Mouse (Mus musculus) forebrain, embryonic 13.5 days (tissue): ENCODE data around the gene Ell. TPM values are rescaled to one million over a fixed set of nuclear protein-coding genes. Genes with fewer than 3 reads are reported as not detected.

ENCODE experiments used
- ATAC-seq: fragments of 200-750 bp; cut with Nextera tagmentation; 2 replicates; pipeline ENCODE4 v1.8.0; 2017
- H3K27ac ChIP-seq: fragments of 300-500 bp; sonication (generic); 2 replicates; pipeline ENCODE4 v1.5.1; 2015; ENCODE audit warnings: inconsistent platforms, mild to moderate bottlenecking, moderate library complexity
- H3K27me3 ChIP-seq: fragments of 300-500 bp; sonication (generic); 2 replicates; pipeline ENCODE4 v1.6.1; 2015; ENCODE audit warnings: mild to moderate bottlenecking, inconsistent platforms
- H3K36me3 ChIP-seq: fragments of 300-500 bp; sonication (generic); 2 replicates; pipeline ENCODE4 v1.6.1; 2015; ENCODE audit warnings: mild to moderate bottlenecking, inconsistent platforms; ENCODE audit not compliant: poor library complexity, severe bottlenecking
- H3K4me1 ChIP-seq: fragments of 300-500 bp; sonication (generic); 2 replicates; pipeline ENCODE4 v1.6.1; 2015; ENCODE audit warnings: inconsistent platforms
- H3K4me2 ChIP-seq: fragments of 300-500 bp; sonication (generic); 2 replicates; pipeline ENCODE4 v1.6.1; 2015; ENCODE audit warnings: inconsistent platforms, mild to moderate bottlenecking, moderate library complexity
- H3K4me3 ChIP-seq: fragments of 300-500 bp; sonication (generic); 2 replicates; pipeline ENCODE4 v1.5.1; 2015; ENCODE audit warnings: mild to moderate bottlenecking, inconsistent platforms
- H3K9ac ChIP-seq: fragments of 300-500 bp; sonication (generic); 2 replicates; pipeline ENCODE4 v1.6.1; 2015; ENCODE audit warnings: mild to moderate bottlenecking, inconsistent platforms
- H3K9me3 ChIP-seq: fragments of 300-500 bp; sonication (generic); replicated peaks from 2 replicates; pipeline ENCODE4 v1.6.1; 2016; ENCODE audit warnings: inconsistent platforms
- WGBS: fragments of 180-500 bp; shearing (Covaris S2); methylation state at CpG from one replicate; pipeline ENCODE4 v1.1.7; 2015; 5-methylcytosine and 5-hydroxymethylcytosine counted together
- polyA plus RNA-seq: library from polyadenylated mRNA; unstranded; fragments of >200 nt; fragmentation: Nextera tagmentation; extraction: Ambion mirVana; gene quantifications from 2 replicates; pipeline ENCODE4 v1.2.1, GENCODE M21; 2015

The Ell gene
- polyA plus RNA-seq, 1 experiment from 2014 or later = 16.6 TPM

DNA sequence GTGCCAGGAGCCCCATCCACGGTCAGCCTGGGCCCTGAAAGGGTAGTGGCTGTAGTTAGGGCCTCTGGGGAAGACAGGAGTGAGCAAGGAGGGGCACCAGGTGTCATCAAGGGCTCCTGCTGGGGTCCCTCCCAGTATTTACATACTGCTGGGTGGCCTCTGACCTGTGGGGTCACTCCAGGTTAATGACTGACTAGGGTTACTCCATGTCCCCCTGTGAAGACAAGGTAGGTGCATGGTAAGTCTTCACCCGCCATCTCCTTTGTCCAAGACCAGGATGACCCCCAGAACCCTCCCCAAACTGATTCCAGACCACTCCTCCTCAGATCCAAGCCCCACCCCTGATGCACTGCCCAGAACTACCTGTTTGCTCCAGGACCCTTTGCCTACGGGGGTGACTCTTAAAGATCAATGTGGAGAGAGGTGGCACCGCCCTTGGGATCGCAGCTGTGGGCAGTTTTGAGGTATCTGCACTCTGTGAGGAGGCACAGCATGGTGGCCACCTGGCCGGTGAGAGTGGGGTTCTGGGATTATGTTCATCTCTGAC, 93.2 kb downstream of the Ell start, which contains the start of gene Gdf15:
Gene Gdf15 (minus strand): TSS at position 111 of the 547 bp plus-strand sequence.
- no peak for ATAC-seq
- H3K4me1 ChIP-seq = peaks cover 29% of the 10 kb centered on the region

GRCm38 (mm10) chr8:70634066-70634465, 94.8 kb downstream of the Ell start:
- H3K27ac ChIP-seq = no peak overlapping the region
- H3K27me3 ChIP-seq = peaks cover 20% of the 10 kb centered on the region
- no peak for ATAC-seq
- peaks cover 29% of the 10 kb centered on the region for H3K4me1 ChIP-seq
- H3K9me3 ChIP-seq = no peaks in the 10 kb centered on the region
- WGBS = 52% methylated on average over 6 of the region's 6 CpGs
- no peak overlapping the region; the same call in 1 of the 2 replicates for H3K9ac ChIP-seq
- no peak overlapping the region for H3K4me2 ChIP-seq
- no peaks in the 10 kb centered on the region for H3K36me3 ChIP-seq
- no peak overlapping the region for H3K4me3 ChIP-seq

More for the DNA sequence above, 93.2 kb downstream of the Ell start, which contains the start of gene Gdf15:
- no peaks in the 10 kb centered on the region for H3K36me3 ChIP-seq
- H3K27me3 ChIP-seq = peaks cover 20% of the 10 kb centered on the region
- H3K27ac ChIP-seq = no peak within 1 kb of the TSS
- H3K4me2 ChIP-seq = 0 out of 2 replicates have a peak within 1 kb of the TSS, but pooled peaks have one; percentile 22
- H3K9me3 ChIP-seq = no peaks in the 10 kb centered on the region
- H3K4me3 ChIP-seq = no peak within 1 kb of the TSS
- 84% methylated on average over 6 of the region's 6 CpGs for WGBS
- peak within 1 kb of the TSS; percentile 40; the same call in 1 of the 2 replicates for H3K9ac ChIP-seq

- no peaks in the 10 kb centered on the region for H3K36me3 ChIP-seq
Measured at GRCm38 (mm10) chr8:70635527-70635926, 96.3 kb downstream of the Ell start.

GRCm38 (mm10) chr8:70636838-70637237, 97.6 kb downstream of the Ell start:
- Histone ChIP-seq H3K27ac (no peak overlapping the region), H3K27me3 (peaks cover 6% of the 10 kb centered on the region; the same call in 1 of the 2 replicates), H3K9ac (peak overlapping the region; percentile 26; the same call in 1 of the 2 replicates), H3K4me3 (no peak overlapping the region), H3K9me3 (no peaks in the 10 kb centered on the region), H3K4me1 (peaks cover 9% of the 10 kb centered on the region), H3K4me2 (no peak overlapping the region), H3K36me3 (no peaks in the 10 kb centered on the region)
- WGBS = 60% methylated on average over 8 of the region's 8 CpGs
- no peak for ATAC-seq

More at GRCm38 (mm10) chr8:70635527-70635926, 96.3 kb downstream of the Ell start:
- H3K4me2 ChIP-seq = no peak overlapping the region
- H3K27ac ChIP-seq = no peak overlapping the region
- H3K9me3 ChIP-seq = no peaks in the 10 kb centered on the region
- H3K4me3 ChIP-seq = no peak overlapping the region
- H3K9ac ChIP-seq = no peak overlapping the region
- peaks cover 19% of the 10 kb centered on the region for H3K27me3 ChIP-seq
- H3K4me1 ChIP-seq = peaks cover 18% of the 10 kb centered on the region
- no peak for ATAC-seq
- 78% methylated on average over 6 of the region's 6 CpGs for WGBS

DNA sequence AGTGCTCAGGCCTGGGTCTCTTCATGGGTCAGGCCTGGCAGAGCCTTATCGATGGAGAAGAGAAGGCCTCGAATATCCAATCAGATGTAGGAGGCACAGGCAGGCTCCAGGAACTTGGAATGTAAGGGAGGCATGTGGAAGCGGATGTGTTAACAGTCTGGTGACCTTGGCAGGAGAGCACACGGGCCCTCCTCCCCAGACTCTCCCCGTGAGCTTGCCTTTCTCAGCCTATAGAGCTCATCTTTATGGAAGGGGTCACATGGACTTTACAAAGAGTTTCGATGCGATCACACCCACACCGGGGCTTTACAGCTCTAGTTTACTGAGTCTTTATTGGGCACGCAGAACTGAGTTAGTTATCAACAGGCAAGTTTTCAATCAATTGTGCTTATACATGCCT, 99.5 kb downstream of the Ell start:
- H3K4me1 ChIP-seq = peaks cover 9% of the 10 kb centered on the region
- no peak overlapping the region for H3K4me3 ChIP-seq
- H3K9me3 ChIP-seq = no peaks in the 10 kb centered on the region
- H3K4me2 ChIP-seq = no peak overlapping the region
- 82% methylated on average over 9 of the region's 9 CpGs for WGBS
- ATAC-seq = no peak
- H3K9ac ChIP-seq = no peak overlapping the region
- H3K27ac ChIP-seq = no peak overlapping the region
- no peaks in the 10 kb centered on the region for H3K27me3 ChIP-seq
- no peaks in the 10 kb centered on the region for H3K36me3 ChIP-seq

Other genes starting within 250 kb of the Ell start
- gene Ddx49, start 237.0 kb upstream of the Ell start, polyA plus RNA-seq = 52.4 and 53.7 TPM in 2 replicates
- gene Cope, start 236.9 kb upstream of the Ell start, polyA plus RNA-seq = 268 and 274 TPM in 2 replicates
- gene Cers1, start 223.7 kb upstream of the Ell start, polyA plus RNA-seq = 18.2 and 20.1 TPM in 2 replicates
- 0.89 and 2.5 TPM in 2 replicates for gene Gdf1, start 209.6 kb upstream of the Ell start, polyA plus RNA-seq
- gene Upf1, start 186.2 kb upstream of the Ell start, polyA plus RNA-seq = 14.2 and 16.3 TPM in 2 replicates
- 0.18 and 0.35 TPM in 2 replicates for gene Comp, start 165.9 kb upstream of the Ell start, polyA plus RNA-seq
- gene Crtc1, start 99.9 kb upstream of the Ell start, polyA plus RNA-seq = 23.4 and 28.2 TPM in 2 replicates
- gene Klhl26, start 62.5 kb upstream of the Ell start, polyA plus RNA-seq = 15.3 and 16.4 TPM in 2 replicates
- gene Tmem59l, start 52.1 kb upstream of the Ell start, polyA plus RNA-seq = 32.5 and 38.0 TPM in 2 replicates
- gene Crlf1, start 46.3 kb upstream of the Ell start, polyA plus RNA-seq = 0.86 and 0.92 TPM in 2 replicates
- gene Rex1bd, start 32.7 kb upstream of the Ell start, polyA plus RNA-seq = 150 and 154 TPM in 2 replicates
- 812 and 920 TPM in 2 replicates for gene Uba52, start 28.7 kb upstream of the Ell start, polyA plus RNA-seq
- gene Fkbp8, start 11.7 kb upstream of the Ell start, polyA plus RNA-seq = 357 and 385 TPM in 2 replicates
- 52.5 and 53.6 TPM in 2 replicates for gene Kxd1, start 11.5 kb upstream of the Ell start, polyA plus RNA-seq
- gene Isyna1, start 54.9 kb downstream of the Ell start, polyA plus RNA-seq = 87.1 and 105 TPM in 2 replicates
- 81.9 and 101 TPM in 2 replicates for gene Ssbp4, start 69.4 kb downstream of the Ell start, polyA plus RNA-seq
- 0.65 and 0.68 TPM in 2 replicates for gene Lrrc25, start 76.7 kb downstream of the Ell start, polyA plus RNA-seq
- 0.15 TPM in 1 of 2 replicates, not detected in the other for gene Gdf15, start 93.0 kb downstream of the Ell start, polyA plus RNA-seq
- gene Pgpep1, start 120.9 kb downstream of the Ell start, polyA plus RNA-seq = 64.6 and 80.8 TPM in 2 replicates
- gene Lsm4, start 133.8 kb downstream of the Ell start, polyA plus RNA-seq = 238 and 239 TPM in 2 replicates
- 58.6 and 68.8 TPM in 2 replicates for gene Jund, start 159.5 kb downstream of the Ell start, polyA plus RNA-seq
- 0.05 and 0.11 TPM in 2 replicates for gene Iqcn, start 164.0 kb downstream of the Ell start, polyA plus RNA-seq
- gene Gm3336, start 179.1 kb downstream of the Ell start, polyA plus RNA-seq = not detected in 2 replicates
- gene Pde4c, start 184.3 kb downstream of the Ell start, polyA plus RNA-seq = 0.10 TPM in 1 of 2 replicates, not detected in the other
- gene Rab3a, start 215.2 kb downstream of the Ell start, polyA plus RNA-seq = 180 and 188 TPM in 2 replicates
- gene Mpv17l2, start 221.5 kb downstream of the Ell start, polyA plus RNA-seq = 44.8 and 48.0 TPM in 2 replicates
- gene Pik3r2, start 237.3 kb downstream of the Ell start, polyA plus RNA-seq = 84.3 and 84.6 TPM in 2 replicates